Mouse (Mus musculus): Measurements from ENCODE around the gene Hacd1. TPM values are rescaled to one million over a fixed set of nuclear protein-coding genes. Genes with fewer than 3 reads are reported as not detected.

Hacd1 gene
- polyA plus RNA-seq, 1 experiment from 2014 or later, result 91.4 TPM

- Histone ChIP-seq H3K27me3 (ENCODE audit: insufficient read depth, low read length) (no peaks in the 10 kb centered on the region), H3K9me3 (replicated peaks; ENCODE audit: low read length) (no peaks in the 10 kb centered on the region), H3K9ac (ENCODE audit: low read depth, low read length) (peak within 1 kb of the TSS; percentile 88), H3K27ac (peak within 1 kb of the TSS; percentile 95), H3K4me2 (ENCODE audit: low read length) (peak within 1 kb of the TSS; percentile 75), H3K4me1 (replicated peaks; ENCODE audit: insufficient read depth, low read length) (peaks cover 10% of the 10 kb centered on the region; the same call in 1 of the 2 replicates), H3K4me3 (replicated peaks; ENCODE audit: low read depth, low read length) (peak within 1 kb of the TSS; percentile 78), H3K36me3 (ENCODE audit: insufficient read depth, low read length) (no peaks in the 10 kb centered on the region)
- whole genome bisulfite sequencing, result under 1% methylated on average over 49 of the region's 50 CpGs
- peak; percentile 2; the same call in 1 of the 2 replicates for TF ChIP-seq CTCF (IDR thresholded peaks at IDR 0.05; ENCODE audit: low read depth)
- DNase-seq (ENCODE audit: low spot score), result peak; percentile 93
- peak; percentile 97 for ATAC-seq (replicated peaks; ENCODE audit: low FRiP score, low read depth)
Observed at GRCm38 (mm10) chr2:14073362-14074220, 17.7 kb upstream of the Hacd1 start, which contains the start of gene Stam. Gene Stam, plus strand, starts transcription at chr2:14074098.

GRCm38 (mm10) chr2:14073008-14073361, 17.1 kb upstream of the Hacd1 start:
- H3K4me2 ChIP-seq (ENCODE audit: low read length), result peak overlapping the region; percentile 75

GRCm38 (mm10) chr2:14070466-14070865, 14.5 kb upstream of the Hacd1 start:
- Histone ChIP-seq H3K36me3 (ENCODE audit: insufficient read depth, low read length) (no peaks in the 10 kb centered on the region), H3K4me2 (ENCODE audit: low read length) (no peak overlapping the region), H3K27me3 (ENCODE audit: insufficient read depth, low read length) (no peaks in the 10 kb centered on the region), H3K27ac (no peak overlapping the region), H3K9me3 (replicated peaks; ENCODE audit: low read length) (no peaks in the 10 kb centered on the region), H3K4me3 (replicated peaks; ENCODE audit: low read depth, low read length) (no peak overlapping the region), H3K9ac (ENCODE audit: low read depth, low read length) (no peak overlapping the region), H3K4me1 (replicated peaks; ENCODE audit: insufficient read depth, low read length) (peaks cover 5% of the 10 kb centered on the region; the same call in 1 of the 2 replicates)
- DNase-seq (ENCODE audit: low spot score) (no peak), ATAC-seq (replicated peaks; ENCODE audit: low FRiP score, low read depth) (no peak)
- TF ChIP-seq CTCF (IDR thresholded peaks at IDR 0.05; ENCODE audit: low read depth), result no peak
- WGBS, result 80% methylated on average over 8 of the region's 8 CpGs

More at GRCm38 (mm10) chr2:14073008-14073361, 17.1 kb upstream of the Hacd1 start:
- H3K36me3 ChIP-seq (ENCODE audit: insufficient read depth, low read length), result no peaks in the 10 kb centered on the region
- ATAC-seq (replicated peaks; ENCODE audit: low FRiP score, low read depth) (no peak), DNase-seq (ENCODE audit: low spot score) (peak; percentile 52)
- H3K4me1 ChIP-seq (replicated peaks; ENCODE audit: insufficient read depth, low read length), result peaks cover 10% of the 10 kb centered on the region; the same call in 1 of the 2 replicates
- peak overlapping the region; percentile 95 for H3K27ac ChIP-seq
- H3K9ac ChIP-seq (ENCODE audit: low read depth, low read length), result peak overlapping the region; percentile 88
- WGBS, result 7% methylated on average over 8 of the region's 8 CpGs
- no peaks in the 10 kb centered on the region for H3K27me3 ChIP-seq (ENCODE audit: insufficient read depth, low read length)
- peak overlapping the region; percentile 78 for H3K4me3 ChIP-seq (replicated peaks; ENCODE audit: low read depth, low read length)
- TF ChIP-seq CTCF (IDR thresholded peaks at IDR 0.05; ENCODE audit: low read depth), result no peak
- no peaks in the 10 kb centered on the region for H3K9me3 ChIP-seq (replicated peaks; ENCODE audit: low read length)

GRCm38 (mm10) chr2:14069027-14069426, 13.1 kb upstream of the Hacd1 start:
- Histone ChIP-seq H3K27ac (no peak overlapping the region), H3K9me3 (replicated peaks; ENCODE audit: low read length) (no peaks in the 10 kb centered on the region), H3K4me1 (replicated peaks; ENCODE audit: insufficient read depth, low read length) (no peaks in the 10 kb centered on the region), H3K27me3 (ENCODE audit: insufficient read depth, low read length) (no peaks in the 10 kb centered on the region), H3K4me3 (replicated peaks; ENCODE audit: low read depth, low read length) (no peak overlapping the region), H3K36me3 (ENCODE audit: insufficient read depth, low read length) (no peaks in the 10 kb centered on the region), H3K4me2 (ENCODE audit: low read length) (no peak overlapping the region), H3K9ac (ENCODE audit: low read depth, low read length) (no peak overlapping the region)
- 84% methylated on average over 2 of the region's 2 CpGs for WGBS
- ATAC-seq (replicated peaks; ENCODE audit: low FRiP score, low read depth) (no peak), DNase-seq (ENCODE audit: low spot score) (no peak)
- no peak for TF ChIP-seq CTCF (IDR thresholded peaks at IDR 0.05; ENCODE audit: low read depth)

GRCm38 (mm10) chr2:14065704-14066650, 10.0 kb upstream of the Hacd1 start:
- no peak for ATAC-seq (replicated peaks; ENCODE audit: low FRiP score, low read depth)
- Histone ChIP-seq H3K9ac (ENCODE audit: low read depth, low read length) (no peak overlapping the region), H3K4me3 (replicated peaks; ENCODE audit: low read depth, low read length) (no peak overlapping the region), H3K27me3 (ENCODE audit: insufficient read depth, low read length) (no peaks in the 10 kb centered on the region), H3K4me2 (ENCODE audit: low read length) (no peak overlapping the region), H3K27ac (no peak overlapping the region), H3K9me3 (replicated peaks; ENCODE audit: low read length) (no peaks in the 10 kb centered on the region), H3K4me1 (replicated peaks; ENCODE audit: insufficient read depth, low read length) (no peaks in the 10 kb centered on the region), H3K36me3 (ENCODE audit: insufficient read depth, low read length) (no peaks in the 10 kb centered on the region)
- no peak for TF ChIP-seq CTCF (IDR thresholded peaks at IDR 0.05; ENCODE audit: low read depth)
- 47% methylated on average over 2 of the region's 2 CpGs for WGBS
- DNase-seq (ENCODE audit: low spot score), result no peak

- Histone ChIP-seq H3K9ac (ENCODE audit: low read depth, low read length) (peak overlapping the region; percentile 72), H3K27ac (peak overlapping the region; percentile 81), H3K27me3 (ENCODE audit: insufficient read depth, low read length) (no peaks in the 10 kb centered on the region), H3K4me3 (replicated peaks; ENCODE audit: low read depth, low read length) (peak overlapping the region; percentile 93), H3K4me1 (replicated peaks; ENCODE audit: insufficient read depth, low read length) (no peaks in the 10 kb centered on the region), H3K4me2 (ENCODE audit: low read length) (peak overlapping the region; percentile 80), H3K9me3 (replicated peaks; ENCODE audit: low read length) (no peaks in the 10 kb centered on the region), H3K36me3 (ENCODE audit: insufficient read depth, low read length) (no peaks in the 10 kb centered on the region)
- DNase-seq (ENCODE audit: low spot score) (peak; percentile 82), ATAC-seq (replicated peaks; ENCODE audit: low FRiP score, low read depth) (peak; percentile 90)
- no peak for TF ChIP-seq CTCF (IDR thresholded peaks at IDR 0.05; ENCODE audit: low read depth)
- under 1% methylated on average over 45 of the region's 58 CpGs for WGBS
Observed at GRCm38 (mm10) chr2:14055168-14055565, 768 bp downstream of the Hacd1 start.

Data from kidney, postnatal 0 days (tissue).